Comparison of ENCODE assay signal across 22 mouse cellular contexts in genomic region chr9:89592391-89592790, GRCm38 (mm10). TPM values are rescaled to one million over a fixed set of nuclear protein-coding genes. Genes with fewer than 3 reads are reported as not detected.
A peak's percentile ranks its signal among the peaks of the same experiment; 100 is the strongest.
DNase-seq lines count a peak whose midpoint lies in the region; TF ChIP-seq lines count a peak whose summit lies in the region.
"Had no signal": no experiment of that assay in that cellular context is flagged by ENCODE, and none has a peak within 500 bp of the region (broad histone marks: within the 10 kb centered on the region; RNA-seq: fewer than 3 reads in every experiment).

No protein-coding gene starts in this region.

- no peaks in the 10 kb centered on the region for H3K27me3 ChIP-seq in kidney, adult 2 months (replicated peaks; ENCODE audit: control insufficient read depth, insufficient read depth, low read length)
- H3K27me3 ChIP-seq: forebrain, embryonic 13.5 days; hindbrain, embryonic 12.5 days; hindbrain, embryonic 15.5 days had no signal

- intact Hi-C loops in left cerebral cortex, postnatal 4 days (cut with DNase I), result no loop called here

- no peak overlapping the region for H3K4me3 ChIP-seq in kidney, adult 2 months (ENCODE audit: insufficient read depth, low read depth, low read length)
- H3K4me3 ChIP-seq: forebrain, embryonic 10.5 days; forebrain, embryonic 13.5 days; hindbrain, embryonic 12.5 days; hindbrain, embryonic 15.5 days had no signal

- H3K36me3 ChIP-seq in kidney, adult 2 months (ENCODE audit: control insufficient read depth, insufficient read depth, low read length), result no peaks in the 10 kb centered on the region
- H3K36me3 ChIP-seq: forebrain, embryonic 10.5 days; hindbrain, embryonic 12.5 days had no signal

- no peak overlapping the region for H3K27ac ChIP-seq in kidney, adult 2 months (ENCODE audit: insufficient read depth, low read depth, low read length)
- H3K27ac ChIP-seq: forebrain, embryonic 10.5 days; forebrain, embryonic 13.5 days; hindbrain, embryonic 12.5 days; hindbrain, embryonic 15.5 days had no signal

- WGBS in kidney, adult 2 months, result 64% methylated on average over 3 of the region's 3 CpGs

- DNase-seq in cerebellum, postnatal 10 days, result peak; percentile 59 to 69
- DNase-seq in cerebellum, adult 9-10 months, result no peak
- peak; percentile 22 for DNase-seq in kidney, adult 2 months
- no peak for DNase-seq in kidney, postnatal 10 days
- DNase-seq in left cerebral cortex, postnatal 4 days, result peak; percentile 35
- no peak for DNase-seq in left cerebral cortex, adult 18-20 months (ENCODE audit: low spot score in 2 of 2)
- DNase-seq in adipocyte (ENCODE audit: low spot score), result no peak
- DNase-seq: cerebellum, adult 11-12 months; cerebellum, adult 9-11 months; gastrocnemius, postnatal 14 days; heart, adult 11 months had no signal

- TF ChIP-seq CTCF in kidney, adult 2 months (conservative IDR thresholded peaks at IDR 0.05; ENCODE audit: insufficient read depth, insufficient read length, low read depth, low read length), result no peak

- no peak for TF ChIP-seq POLR2A in kidney, adult 2 months (IDR thresholded peaks at IDR 0.05; ENCODE audit: low read depth, low read length)

- H3K4me1 ChIP-seq in kidney, adult 2 months (ENCODE audit: control insufficient read depth, insufficient read depth, low read length), result no peaks in the 10 kb centered on the region
- H3K4me1 ChIP-seq: forebrain, embryonic 10.5 days; forebrain, embryonic 13.5 days; hindbrain, embryonic 12.5 days; hindbrain, embryonic 15.5 days had no signal

RNA-seq across cellular contexts. Expression of gene Minar1, which starts 30.5 kb away (rescaled TPM):
- polyA plus RNA-seq in kidney, adult 2 months (2012; rRNA removed), result 0.02 and 0.04 TPM in 2 replicates
- total RNA-seq in left cerebral cortex, postnatal 4 days (2021), result 10 to 100 TPM; 22.6 to 26.9 TPM
- total RNA-seq in left cerebral cortex, adult 18-20 months (2021), result 1 to 10 TPM; 7.2 to 7.7 TPM
- total RNA-seq: gastrocnemius, adult 18-20 months; hematopoietic stem cell, adult 5-6 weeks; MEL had no signal
- polyA plus RNA-seq: C2C12; CD4-positive, CD25-positive, alpha-beta regulatory T cell, adult 4 months; heart, embryonic 14.5 days; heart, postnatal 0 days had no signal

Comparison
In these comparisons a context has a peak if more than half of its experiments do, and no peak if none do; other contexts are left out.
1. DNase-seq: peak in cerebellum, postnatal 10 days (2 of 2), kidney, adult 2 months (single experiment) and left cerebral cortex, postnatal 4 days (single experiment); none in cerebellum, adult 9-10 months (single experiment), kidney, postnatal 10 days (single experiment), left cerebral cortex, adult 18-20 months (0 of 2) and adipocyte (single experiment).